Mouse (Mus musculus) heart, adult 2 months (tissue): ENCODE results near the gene Recql. TPM values are rescaled to one million over a fixed set of nuclear protein-coding genes. Genes with fewer than 3 reads are reported as not detected.

Experiments used
- DNase-seq, 2 experiments: peaks; one replicate each; pipeline ENCODE4 v3.0.0; 2021
- H3K27ac ChIP-seq: fragments of 200-600 bp; 2 replicates; pipeline ENCODE4 v1.8.1; 2022
- H3K27me3 ChIP-seq: fragments of 200-500 bp; 2 replicates; pipeline ENCODE4 v1.6.1; 2012; ENCODE audit warnings: mild to moderate bottlenecking, low read length, inconsistent platforms, mixed read lengths; ENCODE audit not compliant: control insufficient read depth, insufficient read depth
- H3K36me3 ChIP-seq: fragments of 200-500 bp; 2 replicates; pipeline ENCODE4 v1.6.1; 2012; ENCODE audit warnings: low read length, inconsistent platforms; ENCODE audit not compliant: control insufficient read depth, insufficient read depth
- H3K4me1 ChIP-seq: fragments of 200-500 bp; 2 replicates; pipeline ENCODE4 v1.6.1; 2011; ENCODE audit warnings: low read length; ENCODE audit not compliant: control insufficient read depth, insufficient read depth
- H3K4me3 ChIP-seq: fragments of 200-600 bp; 2 replicates; pipeline ENCODE4 v1.8.1; 2022
- H3K79me2 ChIP-seq: fragments of 200-500 bp; replicated peaks from 2 replicates; pipeline ENCODE4 v1.6.1; 2012; ENCODE audit warnings: mild to moderate bottlenecking, inconsistent platforms, low read length, moderate library complexity, mixed read lengths; ENCODE audit not compliant: control insufficient read depth, insufficient read depth
- H3K9ac ChIP-seq: fragments of 200-500 bp; 2 replicates; pipeline ENCODE4 v1.6.1; 2012; ENCODE audit warnings: low read depth, mild to moderate bottlenecking, control low read depth, inconsistent platforms, low read length, mixed read lengths
- CTCF ChIP-seq: fragments of 200-600 bp; IDR thresholded peaks from 2 replicates; pipeline ENCODE4 v1.8.1; 2022; ENCODE audit warnings: antibody characterized with exemption, mild to moderate bottlenecking, moderate library complexity
- EP300 ChIP-seq: fragments of 200-500 bp; IDR thresholded peaks from 2 replicates; pipeline ENCODE4 v1.6.1; 2011; ENCODE audit warnings: low read depth, low read length, control low read depth; ENCODE audit not compliant: insufficient read depth
- POLR2A ChIP-seq: fragments of 200-500 bp; IDR thresholded peaks from 2 replicates; pipeline ENCODE4 v1.6.1; 2011; ENCODE audit warnings: mild to moderate bottlenecking, low read depth, low read length, control low read depth; ENCODE audit not compliant: insufficient read depth
- WGBS: fragments of 180-500 bp; shearing (Covaris S2); methylation state at CpG from one replicate; pipeline ENCODE4 v1.1.7; 2018; 5-methylcytosine and 5-hydroxymethylcytosine counted together
- intact Hi-C: fragments of 180-260 bp; cut with DNase I; formaldehyde crosslinking; loops from one replicate; pipeline ENCODE4 v1.15.1; 2025
- polyA plus RNA-seq: library from polyadenylated mRNA; depleted of rRNA; stranded (reverse); fragments of >200 nt; gene quantifications from 2 replicates; pipeline ENCODE4 v1.2.3, GENCODE M21; 2012; rRNA removed
- total RNA-seq, 2 experiments: library from RNA; stranded (reverse); gene quantifications; 2 replicates each; pipeline ENCODE4 v1.2.3; 2021

Recql gene
- total and polyA plus RNA-seq, 3 experiments = 2.3 to 8.4 (median 6.9) TPM

GRCm38 (mm10) chr6:142317106-142317505, 69.8 kb downstream of the Recql start:
- intact Hi-C loops = no loop called here
- Histone ChIP-seq H3K9ac (no peak overlapping the region), H3K4me1 (no peaks in the 10 kb centered on the region), H3K79me2 (no peaks in the 10 kb centered on the region), H3K36me3 (no peaks in the 10 kb centered on the region), H3K27me3 (no peaks in the 10 kb centered on the region), H3K27ac (no peak overlapping the region), H3K4me3 (no peak overlapping the region)
- no peak for TF ChIP-seq EP300
- no peak for TF ChIP-seq CTCF
- no peak for TF ChIP-seq POLR2A
- no peak for DNase-seq

GRCm38 (mm10) chr6:142314285-142314684, 72.6 kb downstream of the Recql start:
- no peaks in the 10 kb centered on the region for H3K27me3 ChIP-seq
- TF ChIP-seq EP300 = no peak
- no peak for TF ChIP-seq POLR2A
- no peak for TF ChIP-seq CTCF
- no peak overlapping the region for H3K27ac ChIP-seq
- DNase-seq = no peak
- no peaks in the 10 kb centered on the region for H3K79me2 ChIP-seq
- 71% methylated on average over 5 of the region's 5 CpGs for WGBS
- no peaks in the 10 kb centered on the region for H3K4me1 ChIP-seq
- H3K9ac ChIP-seq = no peak overlapping the region
- H3K4me3 ChIP-seq = no peak overlapping the region
- no peaks in the 10 kb centered on the region for H3K36me3 ChIP-seq
- intact Hi-C loops = no loop called here

GRCm38 (mm10) chr6:142305076-142305475, 81.8 kb downstream of the Recql start:
- DNase-seq = no peak
- Histone ChIP-seq H3K4me3 (no peak overlapping the region), H3K79me2 (no peaks in the 10 kb centered on the region), H3K27me3 (no peaks in the 10 kb centered on the region), H3K36me3 (no peaks in the 10 kb centered on the region), H3K9ac (no peak overlapping the region), H3K4me1 (no peaks in the 10 kb centered on the region), H3K27ac (no peak overlapping the region)
- intact Hi-C loops = no loop called here
- TF ChIP-seq EP300 = no peak
- no peak for TF ChIP-seq POLR2A
- TF ChIP-seq CTCF = no peak

Other genes starting within 250 kb of the Recql start
- not detected for gene Slco1a6, start 178.6 kb downstream of the Recql start, total RNA-seq
- not detected in 2 replicates for gene Slco1a6, start 178.6 kb downstream of the Recql start, polyA plus RNA-seq
- not detected for gene Iapp, start 88.7 kb downstream of the Recql start, total RNA-seq
- gene Iapp, start 88.7 kb downstream of the Recql start, polyA plus RNA-seq = not detected in 2 replicates
- not detected for gene Slco1a5, start 64.1 kb downstream of the Recql start, total RNA-seq
- gene Slco1a5, start 64.1 kb downstream of the Recql start, polyA plus RNA-seq = 0.06 TPM in 1 of 2 replicates, not detected in the other
- gene Pyroxd1, start 41.4 kb downstream of the Recql start, total RNA-seq = 1 to 10 TPM; 9.4 to 9.6 TPM
- gene Pyroxd1, start 41.4 kb downstream of the Recql start, polyA plus RNA-seq = 3.3 and 5.5 TPM in 2 replicates
- 10 to 100 TPM; 15.6 to 21.4 TPM for gene Golt1b, start 134 bp upstream of the Recql start, total RNA-seq
- gene Golt1b, start 134 bp upstream of the Recql start, polyA plus RNA-seq = 7.0 and 13.6 TPM in 2 replicates
- gene Spx, start 26.4 kb upstream of the Recql start, total RNA-seq = not detected
- gene Spx, start 26.4 kb upstream of the Recql start, polyA plus RNA-seq = 0.18 and 0.25 TPM in 2 replicates
- under 1 TPM; 0.09 to 0.39 TPM for gene Gys2, start 86.0 kb upstream of the Recql start, total RNA-seq
- 0.50 and 1.0 TPM in 2 replicates for gene Gys2, start 86.0 kb upstream of the Recql start, polyA plus RNA-seq
- 1,000 to 10,000 TPM; 2,754 to 3,232 TPM for gene Ldhb, start 120.9 kb upstream of the Recql start, total RNA-seq
- gene Ldhb, start 120.9 kb upstream of the Recql start, polyA plus RNA-seq = 2,197 and 2,972 TPM in 2 replicates
- 10 to 100 TPM; 21.5 to 23.6 TPM for gene Kcnj8, start 184.5 kb upstream of the Recql start, total RNA-seq
- 32.4 and 46.9 TPM in 2 replicates for gene Kcnj8, start 184.5 kb upstream of the Recql start, polyA plus RNA-seq